Mouse (Mus musculus): ENCODE data around the gene Acpp. TPM values are rescaled to one million over a fixed set of nuclear protein-coding genes. Genes with fewer than 3 reads are reported as not detected.

Gene Acpp
- total and polyA plus RNA-seq, 2 experiments from 2014 or later, result 0.53 to 2.4 TPM

DNA sequence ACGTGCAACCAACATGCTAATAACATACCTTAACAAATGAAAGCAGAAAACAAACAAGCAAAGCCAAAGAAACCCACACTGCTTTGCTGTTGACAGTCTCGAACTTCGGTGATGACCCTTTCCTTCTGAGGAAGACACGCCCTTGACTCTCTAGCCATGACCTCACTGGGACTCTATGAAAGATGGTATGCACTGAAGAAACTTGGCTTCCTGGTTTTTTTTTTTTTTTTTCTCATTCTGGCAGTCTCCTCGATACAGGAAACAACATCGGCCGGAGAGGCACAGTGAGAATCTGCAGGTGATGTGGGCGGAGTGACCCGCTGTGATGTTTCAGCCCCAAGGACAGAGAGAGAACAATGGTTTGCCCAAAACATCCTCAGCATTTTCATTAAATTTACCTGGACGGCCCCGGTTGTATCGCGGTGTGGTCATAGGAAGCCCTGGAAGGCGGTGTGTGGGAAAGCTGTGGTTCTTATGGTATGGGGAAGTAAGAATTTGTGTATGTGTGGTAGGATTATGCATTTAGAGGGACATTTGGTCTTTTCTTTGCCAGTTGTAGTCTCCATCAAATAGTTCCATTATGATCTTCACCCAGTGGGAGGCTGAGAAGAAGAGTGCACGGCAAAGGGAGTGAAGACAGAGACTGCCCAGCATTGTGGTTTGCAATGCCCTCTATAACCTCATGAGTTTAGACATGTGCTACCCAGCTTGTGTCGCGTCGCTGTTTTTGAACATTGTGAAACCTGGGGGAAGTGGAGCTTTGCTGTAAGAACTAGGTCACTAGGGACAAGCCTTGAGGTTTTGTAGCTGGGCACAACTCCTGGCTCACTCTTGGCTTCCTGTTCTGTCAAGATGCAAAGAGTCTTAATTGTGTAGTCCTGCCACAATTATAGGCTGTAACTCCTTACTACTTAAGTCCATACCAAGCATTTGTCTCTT, 1.2 kb upstream of the Acpp start:
- Histone ChIP-seq H3K4me1 (ENCODE audit: insufficient read depth, low read length) (peaks cover 5% of the 10 kb centered on the region; the same call in 1 of the 2 replicates), H3K27me3 (ENCODE audit: insufficient read depth, low read length) (no peaks in the 10 kb centered on the region), H3K9me3 (ENCODE audit: low read length) (no peaks in the 10 kb centered on the region), H3K36me3 (ENCODE audit: insufficient read depth, low read length) (no peaks in the 10 kb centered on the region), H3K9ac (replicated peaks; ENCODE audit: low read length, poor library complexity, severe bottlenecking) (no peak overlapping the region), H3K4me3 (ENCODE audit: low read depth, low read length) (no peak overlapping the region), H3K27ac (ENCODE audit: low read depth, low read length) (no peak overlapping the region), H3K4me2 (ENCODE audit: low read depth, low read length, poor library complexity, severe bottlenecking) (no peak overlapping the region)
- no peak for TF ChIP-seq CTCF (IDR thresholded peaks at IDR 0.05)
- 83% methylated on average over 18 of the region's 18 CpGs for WGBS
- DNase-seq (ENCODE audit: low spot score) (no peak), ATAC-seq (ENCODE audit: low FRiP score) (no peak)

DNA sequence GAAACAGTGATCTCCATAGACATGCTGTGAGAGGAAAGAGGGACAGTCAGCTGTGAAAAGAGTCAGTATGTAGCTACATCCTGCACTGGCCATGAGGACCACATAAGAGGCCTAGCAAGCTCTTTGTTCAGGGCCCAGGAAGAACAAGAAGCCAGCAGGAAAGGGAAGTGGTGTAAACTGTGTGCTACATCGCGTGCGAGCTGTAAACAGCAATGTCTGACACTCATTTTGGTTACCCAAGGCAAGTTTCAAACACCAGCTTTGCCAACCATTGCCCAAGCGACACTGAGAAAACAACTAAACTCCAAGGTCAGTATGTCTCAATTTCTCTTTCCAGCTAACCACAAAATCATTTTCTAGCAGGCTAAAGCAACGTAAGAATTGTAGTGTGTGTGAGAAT, 6.2 kb downstream of the Acpp start:
- Histone ChIP-seq H3K4me3 (ENCODE audit: low read depth, low read length) (no peak overlapping the region), H3K9me3 (ENCODE audit: low read length) (no peaks in the 10 kb centered on the region), H3K4me1 (ENCODE audit: insufficient read depth, low read length) (no peaks in the 10 kb centered on the region), H3K27ac (ENCODE audit: low read depth, low read length) (no peak overlapping the region), H3K4me2 (ENCODE audit: low read depth, low read length, poor library complexity, severe bottlenecking) (no peak overlapping the region), H3K36me3 (ENCODE audit: insufficient read depth, low read length) (no peaks in the 10 kb centered on the region), H3K9ac (replicated peaks; ENCODE audit: low read length, poor library complexity, severe bottlenecking) (no peak overlapping the region), H3K27me3 (ENCODE audit: insufficient read depth, low read length) (no peaks in the 10 kb centered on the region)
- WGBS, result 92% methylated on average over 5 of the region's 5 CpGs
- no peak for DNase-seq (ENCODE audit: low spot score)
- ATAC-seq (ENCODE audit: low FRiP score), result no peak
- TF ChIP-seq CTCF (IDR thresholded peaks at IDR 0.05), result no peak

DNA sequence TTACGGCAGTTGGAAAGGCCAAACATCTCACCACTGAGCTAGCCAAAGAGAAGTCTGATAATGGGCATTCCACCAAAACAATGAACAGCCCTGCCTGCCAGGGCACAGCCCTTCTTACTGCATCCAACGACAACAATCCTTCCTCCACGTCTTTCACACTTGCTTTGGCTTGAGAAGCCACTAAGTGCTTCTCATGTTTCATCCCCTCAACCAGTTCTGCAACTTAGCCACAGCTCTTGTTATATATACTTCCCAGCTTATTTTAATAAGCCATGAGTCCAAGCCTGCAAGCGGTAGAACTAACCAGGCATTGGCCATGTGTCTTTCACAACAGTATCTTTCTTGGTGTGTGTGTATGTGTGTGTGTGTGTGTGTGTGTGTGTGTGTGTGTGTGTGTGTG, 8.9 kb downstream of the Acpp start:
- ATAC-seq (ENCODE audit: low FRiP score) (no peak), DNase-seq (ENCODE audit: low spot score) (no peak)
- TF ChIP-seq CTCF (IDR thresholded peaks at IDR 0.05), result no peak
- Histone ChIP-seq H3K9me3 (ENCODE audit: low read length) (no peaks in the 10 kb centered on the region), H3K9ac (replicated peaks; ENCODE audit: low read length, poor library complexity, severe bottlenecking) (no peak overlapping the region), H3K36me3 (ENCODE audit: insufficient read depth, low read length) (no peaks in the 10 kb centered on the region), H3K27ac (ENCODE audit: low read depth, low read length) (no peak overlapping the region), H3K4me3 (ENCODE audit: low read depth, low read length) (no peak overlapping the region), H3K4me1 (ENCODE audit: insufficient read depth, low read length) (no peaks in the 10 kb centered on the region), H3K4me2 (ENCODE audit: low read depth, low read length, poor library complexity, severe bottlenecking) (no peak overlapping the region), H3K27me3 (ENCODE audit: insufficient read depth, low read length) (no peaks in the 10 kb centered on the region)
- WGBS, result 75% methylated on average over 4 of the region's 4 CpGs

DNA sequence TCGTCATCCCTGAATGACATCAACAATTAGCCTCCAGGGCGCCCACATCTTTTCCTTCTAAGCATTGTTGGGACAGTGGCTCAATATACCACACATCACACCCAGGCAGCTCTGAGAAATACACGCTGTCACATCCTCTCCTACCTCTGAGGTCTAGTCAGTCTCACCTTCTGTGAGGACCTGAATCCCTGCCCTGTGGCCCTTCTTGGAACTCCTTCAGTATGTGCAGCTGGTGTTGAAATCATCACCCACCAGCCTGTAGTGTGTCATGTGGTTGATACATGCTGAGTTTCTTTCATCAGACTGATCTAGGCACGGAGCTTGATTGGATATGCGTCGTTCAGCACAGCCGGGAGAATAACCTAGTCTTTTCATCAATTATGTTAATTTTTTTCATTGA, 16.0 kb downstream of the Acpp start:
- Histone ChIP-seq H3K9ac (replicated peaks; ENCODE audit: low read length, poor library complexity, severe bottlenecking) (no peak overlapping the region), H3K27me3 (ENCODE audit: insufficient read depth, low read length) (no peaks in the 10 kb centered on the region), H3K36me3 (ENCODE audit: insufficient read depth, low read length) (no peaks in the 10 kb centered on the region), H3K4me1 (ENCODE audit: insufficient read depth, low read length) (no peaks in the 10 kb centered on the region), H3K4me2 (ENCODE audit: low read depth, low read length, poor library complexity, severe bottlenecking) (no peak overlapping the region), H3K9me3 (ENCODE audit: low read length) (no peaks in the 10 kb centered on the region), H3K4me3 (ENCODE audit: low read depth, low read length) (no peak overlapping the region), H3K27ac (ENCODE audit: low read depth, low read length) (no peak overlapping the region)
- WGBS, result 67% methylated on average over 7 of the region's 7 CpGs
- no peak for TF ChIP-seq CTCF (IDR thresholded peaks at IDR 0.05)
- ATAC-seq (ENCODE audit: low FRiP score) (no peak), DNase-seq (ENCODE audit: low spot score) (peak; percentile 9)

DNA sequence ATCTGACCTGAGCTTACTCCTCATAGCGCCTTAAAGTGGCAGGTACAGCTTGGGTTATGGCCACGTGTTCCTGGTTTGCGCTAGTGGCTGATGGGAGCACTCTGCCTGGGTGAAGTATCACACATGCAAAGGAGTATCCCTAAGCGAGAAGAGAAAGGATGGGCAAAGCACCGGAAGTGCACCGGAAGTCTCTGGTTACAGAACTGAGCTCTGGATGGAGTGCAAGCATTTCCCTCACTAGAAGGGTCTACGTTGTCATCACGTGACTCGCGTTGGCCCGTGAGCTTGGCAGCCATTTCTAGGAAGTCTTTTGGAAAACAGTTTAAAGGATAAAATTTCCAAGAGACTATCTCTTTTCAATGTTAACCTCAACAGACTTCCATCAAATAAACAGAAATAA, 21.2 kb downstream of the Acpp start:
- 91% methylated on average over 11 of the region's 11 CpGs for WGBS
- ATAC-seq (ENCODE audit: low FRiP score) (no peak), DNase-seq (ENCODE audit: low spot score) (no peak)
- no peak overlapping the region for H3K4me3 ChIP-seq (ENCODE audit: low read depth, low read length)
- no peaks in the 10 kb centered on the region for H3K36me3 ChIP-seq (ENCODE audit: insufficient read depth, low read length)
- TF ChIP-seq CTCF (IDR thresholded peaks at IDR 0.05), result no peak
- H3K27me3 ChIP-seq (ENCODE audit: insufficient read depth, low read length), result no peaks in the 10 kb centered on the region
- no peaks in the 10 kb centered on the region for H3K4me1 ChIP-seq (ENCODE audit: insufficient read depth, low read length)
- H3K9ac ChIP-seq (replicated peaks; ENCODE audit: low read length, poor library complexity, severe bottlenecking), result no peak overlapping the region
- no peaks in the 10 kb centered on the region for H3K9me3 ChIP-seq (ENCODE audit: low read length)
- H3K4me2 ChIP-seq (ENCODE audit: low read depth, low read length, poor library complexity, severe bottlenecking), result no peak overlapping the region
- H3K27ac ChIP-seq (ENCODE audit: low read depth, low read length), result no peak overlapping the region

DNA sequence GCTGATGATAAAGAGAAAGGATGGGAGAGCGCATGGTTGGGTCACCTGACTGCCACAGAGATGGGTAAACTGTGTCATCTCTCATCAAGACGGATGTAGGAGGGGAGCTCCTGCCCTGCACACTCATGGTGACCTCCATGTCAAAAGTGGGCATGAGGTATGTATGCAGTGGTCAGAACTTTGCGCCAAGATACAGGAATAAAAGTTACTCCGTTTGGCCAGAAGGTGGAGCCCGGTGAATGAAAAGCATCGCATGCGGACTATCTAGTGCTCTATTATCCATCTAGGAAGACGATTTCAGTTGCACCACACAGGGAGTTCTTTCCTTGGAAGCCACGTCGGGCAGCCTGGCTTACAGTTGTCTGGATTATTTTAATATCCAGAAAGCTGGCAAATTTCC, 22.0 kb downstream of the Acpp start:
- ATAC-seq (ENCODE audit: low FRiP score) (no peak), DNase-seq (ENCODE audit: low spot score) (peak; percentile 80)
- H3K9ac ChIP-seq (replicated peaks; ENCODE audit: low read length, poor library complexity, severe bottlenecking), result no peak overlapping the region
- WGBS, result 10% methylated on average over 10 of the region's 10 CpGs
- no peak overlapping the region for H3K27ac ChIP-seq (ENCODE audit: low read depth, low read length)
- H3K36me3 ChIP-seq (ENCODE audit: insufficient read depth, low read length), result no peaks in the 10 kb centered on the region
- no peak overlapping the region for H3K4me3 ChIP-seq (ENCODE audit: low read depth, low read length)
- H3K4me1 ChIP-seq (ENCODE audit: insufficient read depth, low read length), result no peaks in the 10 kb centered on the region
- no peak overlapping the region for H3K4me2 ChIP-seq (ENCODE audit: low read depth, low read length, poor library complexity, severe bottlenecking)
- no peaks in the 10 kb centered on the region for H3K27me3 ChIP-seq (ENCODE audit: insufficient read depth, low read length)
- no peaks in the 10 kb centered on the region for H3K9me3 ChIP-seq (ENCODE audit: low read length)
- peak; percentile 86 for TF ChIP-seq CTCF (IDR thresholded peaks at IDR 0.05)
